Mouse (Mus musculus) kidney, embryonic 15.5 days (tissue): ENCODE data around the gene Ak9. TPM values are rescaled to one million over a fixed set of nuclear protein-coding genes. Genes with fewer than 3 reads are reported as not detected.

Source experiments
- ATAC-seq: fragments of 200-750 bp; cut with Nextera tagmentation; replicated peaks from 2 replicates; pipeline ENCODE4 v1.8.0; 2017; ENCODE audit warnings: moderate TSS enrichment; ENCODE audit not compliant: low FRiP score
- H3K27ac ChIP-seq: fragments of 300-500 bp; sonication (generic); 2 replicates; pipeline ENCODE4 v1.5.1; 2015; ENCODE audit warnings: mild to moderate bottlenecking, inconsistent platforms
- H3K27me3 ChIP-seq: fragments of 300-500 bp; sonication (generic); 2 replicates; pipeline ENCODE4 v1.6.1; 2015; ENCODE audit warnings: inconsistent platforms
- H3K36me3 ChIP-seq: fragments of 300-500 bp; sonication (generic); 2 replicates; pipeline ENCODE4 v1.6.1; 2015; ENCODE audit warnings: inconsistent platforms
- H3K4me1 ChIP-seq: fragments of 300-500 bp; sonication (generic); 2 replicates; pipeline ENCODE4 v1.6.1; 2015; ENCODE audit warnings: inconsistent platforms
- H3K4me2 ChIP-seq: fragments of 300-500 bp; sonication (generic); 2 replicates; pipeline ENCODE4 v1.6.1; 2015; ENCODE audit warnings: moderate library complexity, mild to moderate bottlenecking, inconsistent platforms
- H3K4me3 ChIP-seq: fragments of 300-500 bp; sonication (generic); replicated peaks from 2 replicates; pipeline ENCODE4 v1.5.1; 2015; ENCODE audit warnings: mild to moderate bottlenecking, inconsistent platforms
- H3K9ac ChIP-seq: fragments of 300-500 bp; sonication (generic); 2 replicates; pipeline ENCODE4 v1.6.1; 2015; ENCODE audit warnings: mild to moderate bottlenecking, inconsistent platforms
- H3K9me3 ChIP-seq: fragments of 300-500 bp; sonication (generic); replicated peaks from 2 replicates; pipeline ENCODE4 v1.6.1; 2016; ENCODE audit warnings: inconsistent platforms
- whole genome bisulfite sequencing: fragments of 180-500 bp; shearing (Covaris S2); methylation state at CpG from one replicate; pipeline ENCODE4 v1.1.7; 2015; ENCODE audit warnings: mixed read lengths; 5-methylcytosine and 5-hydroxymethylcytosine counted together
- polyA plus RNA-seq: library from polyadenylated mRNA; unstranded; fragments of >200 nt; fragmentation: Nextera tagmentation; extraction: Ambion mirVana; gene quantifications from 2 replicates; pipeline ENCODE4 v1.2.1, GENCODE M21; 2015

Gene Ak9
- polyA plus RNA-seq, 1 experiment from 2014 or later, result 0.04 TPM

DNA sequence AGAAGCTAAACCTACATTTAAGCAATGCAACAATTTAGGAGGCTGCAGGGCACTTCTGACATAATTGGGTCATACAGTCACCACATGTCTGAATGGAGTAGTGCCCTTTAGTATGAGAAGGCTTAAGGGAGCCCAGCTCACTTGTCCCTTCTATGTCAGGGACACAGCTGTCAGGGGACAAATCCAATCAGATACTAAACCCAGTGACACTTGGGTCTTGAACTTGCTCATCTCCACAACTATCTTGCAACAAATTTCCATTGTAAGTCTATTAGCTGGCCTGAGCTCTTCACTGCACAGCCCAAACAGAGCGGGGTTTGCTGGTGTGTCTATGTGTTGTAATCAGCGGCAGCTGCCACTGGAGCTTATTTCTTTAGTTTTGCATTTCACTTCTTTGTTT is 119.9 kb downstream of the Ak9 start:
- 86% methylated on average over 2 of the region's 2 CpGs for WGBS
- Histone ChIP-seq H3K4me1 (no peaks in the 10 kb centered on the region), H3K9me3 (no peaks in the 10 kb centered on the region), H3K27me3 (no peaks in the 10 kb centered on the region), H3K27ac (no peak overlapping the region), H3K9ac (no peak overlapping the region), H3K4me2 (no peak overlapping the region), H3K36me3 (no peaks in the 10 kb centered on the region), H3K4me3 (no peak overlapping the region)
- no peak for ATAC-seq

DNA sequence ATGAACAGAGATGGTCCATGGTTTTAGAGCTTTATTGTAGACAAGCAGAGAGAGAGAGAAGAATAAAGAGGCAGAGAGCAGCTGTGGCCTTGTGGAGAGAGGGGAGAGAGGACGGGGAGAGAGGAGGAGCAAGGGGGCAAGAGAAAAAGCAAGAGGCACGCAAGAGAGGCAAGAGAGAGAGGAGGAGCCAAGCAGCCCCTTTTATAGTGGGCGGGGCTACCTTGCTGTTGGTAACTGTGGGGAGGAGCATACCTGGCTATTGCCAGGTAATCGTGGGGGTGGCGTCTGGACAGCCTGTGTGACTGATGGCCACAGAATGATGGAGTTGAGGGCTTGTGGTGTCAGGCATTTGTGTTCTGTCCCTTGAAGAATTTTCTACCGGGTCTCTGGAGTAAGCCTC is 122.6 kb downstream of the Ak9 start:
- 52% methylated on average over 6 of the region's 6 CpGs for WGBS
- ATAC-seq, result no peak

DNA sequence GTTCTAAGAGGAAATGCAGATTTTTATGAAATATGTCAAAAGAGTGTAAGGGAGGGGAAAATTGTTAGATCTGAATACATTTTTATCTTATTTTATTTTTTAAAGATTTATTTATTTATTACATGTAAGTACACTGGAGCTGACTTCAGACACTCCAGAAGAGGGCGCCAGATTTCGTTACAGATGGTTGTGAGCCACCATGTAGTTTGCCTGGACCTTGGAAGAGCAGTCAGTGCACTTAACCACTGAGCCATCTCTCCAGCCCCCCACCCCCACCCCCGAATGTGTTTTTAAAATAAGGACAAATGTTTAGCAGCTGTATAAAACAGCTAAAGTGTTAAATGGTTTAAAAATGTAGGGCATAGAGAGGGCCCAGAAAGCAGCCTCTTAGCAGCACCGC is 130.8 kb downstream of the Ak9 start:
- H3K4me1 ChIP-seq, result no peaks in the 10 kb centered on the region
- WGBS, result 31% methylated on average over 4 of the region's 4 CpGs
- no peak for ATAC-seq
- H3K4me3 ChIP-seq, result no peak overlapping the region
- no peaks in the 10 kb centered on the region for H3K9me3 ChIP-seq
- H3K36me3 ChIP-seq, result no peaks in the 10 kb centered on the region
- no peak overlapping the region for H3K27ac ChIP-seq
- H3K4me2 ChIP-seq, result no peak overlapping the region
- peaks cover 8% of the 10 kb centered on the region; the same call in 1 of the 2 replicates for H3K27me3 ChIP-seq
- no peak overlapping the region for H3K9ac ChIP-seq

More for the DNA sequence above, 122.6 kb downstream of the Ak9 start:
- H3K27me3 ChIP-seq, result no peaks in the 10 kb centered on the region
- H3K4me1 ChIP-seq, result no peaks in the 10 kb centered on the region
- H3K27ac ChIP-seq, result no peak overlapping the region
- H3K4me3 ChIP-seq, result no peak overlapping the region
- no peak overlapping the region for H3K9ac ChIP-seq
- H3K9me3 ChIP-seq, result no peaks in the 10 kb centered on the region
- no peaks in the 10 kb centered on the region for H3K36me3 ChIP-seq
- H3K4me2 ChIP-seq, result no peak overlapping the region

DNA sequence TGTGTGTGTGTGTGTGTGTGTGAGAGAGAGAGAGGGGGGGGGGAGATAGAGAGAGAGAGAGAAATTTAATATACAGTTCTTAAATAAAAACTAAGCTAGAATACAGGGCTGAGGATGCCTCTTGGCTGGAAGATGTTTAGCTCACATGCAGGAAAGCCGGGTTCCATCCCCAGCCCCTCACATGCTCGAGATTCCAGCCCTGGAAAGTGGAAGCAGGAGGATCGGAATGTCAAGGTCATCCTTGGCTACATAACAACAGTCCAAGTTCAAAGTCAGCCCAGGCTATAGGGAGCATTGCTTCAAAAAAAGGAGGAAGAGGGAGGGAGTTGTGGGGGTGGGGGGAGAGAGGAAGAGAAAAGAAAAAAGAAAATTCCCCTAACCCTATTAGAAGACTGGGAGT is 131.4 kb downstream of the Ak9 start:
- Histone ChIP-seq H3K4me1 (no peaks in the 10 kb centered on the region), H3K4me2 (no peak overlapping the region), H3K4me3 (no peak overlapping the region), H3K9me3 (no peaks in the 10 kb centered on the region), H3K36me3 (no peaks in the 10 kb centered on the region), H3K27ac (no peak overlapping the region), H3K27me3 (peaks cover 8% of the 10 kb centered on the region; the same call in 1 of the 2 replicates), H3K9ac (no peak overlapping the region)
- WGBS, result 33% methylated on average over 3 of the region's 3 CpGs
- ATAC-seq, result no peak

DNA sequence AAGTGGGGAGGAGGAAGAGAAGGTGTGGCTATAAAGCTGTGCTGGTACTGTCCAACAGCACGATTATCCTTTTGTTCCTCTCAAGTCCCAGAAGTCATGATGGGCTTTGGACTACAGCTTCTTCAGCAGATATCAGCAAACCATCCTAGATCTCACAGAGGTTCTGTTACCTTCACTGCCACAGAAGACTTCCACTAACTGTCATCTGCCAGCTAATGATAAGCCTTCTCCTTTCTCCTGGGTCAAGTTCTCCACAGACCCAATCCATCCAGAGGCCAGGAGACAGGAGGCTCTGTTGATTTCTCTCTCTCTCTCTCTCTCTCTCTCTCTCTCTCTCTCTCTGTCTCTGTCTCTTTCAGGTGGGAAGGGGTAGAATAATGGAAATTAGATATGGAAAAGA is 144.4 kb downstream of the Ak9 start:
- Histone ChIP-seq H3K4me2 (no peak overlapping the region), H3K27ac (no peak overlapping the region), H3K36me3 (peaks cover 16% of the 10 kb centered on the region), H3K4me1 (peaks cover 21% of the 10 kb centered on the region), H3K27me3 (no peaks in the 10 kb centered on the region), H3K9me3 (no peaks in the 10 kb centered on the region), H3K9ac (no peak overlapping the region), H3K4me3 (no peak overlapping the region)
- 78% methylated on average over 1 of the region's 1 CpGs for WGBS
- ATAC-seq, result no peak

DNA sequence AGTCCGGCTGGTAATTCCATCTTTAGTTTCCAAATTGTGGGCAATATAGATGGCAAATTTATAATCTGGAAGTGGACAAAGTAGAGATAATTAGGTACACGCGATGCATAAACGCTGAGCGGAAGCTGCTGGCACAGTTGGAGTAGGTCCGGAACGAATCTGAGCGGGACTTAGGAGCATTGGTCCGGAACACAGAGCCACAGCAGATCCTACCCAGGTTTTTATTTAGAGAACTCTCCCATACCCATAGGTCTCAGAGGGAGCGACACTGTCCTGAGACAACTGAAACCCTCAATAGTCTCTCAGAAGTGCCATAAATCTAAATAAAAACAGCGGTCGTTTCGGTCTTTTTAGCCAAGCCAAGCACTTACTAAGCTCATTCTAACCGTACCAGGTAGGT is 145.9 kb downstream of the Ak9 start:
- peak; percentile 80 for ATAC-seq
- H3K4me2 ChIP-seq, result peak overlapping the region; percentile 76
- peaks cover 24% of the 10 kb centered on the region for H3K36me3 ChIP-seq
- peak overlapping the region; percentile 92 for H3K9ac ChIP-seq
- H3K4me1 ChIP-seq, result peaks cover 24% of the 10 kb centered on the region
- H3K4me3 ChIP-seq, result peak overlapping the region; percentile 96
- no peaks in the 10 kb centered on the region for H3K27me3 ChIP-seq
- WGBS, result 7% methylated on average over 14 of the region's 14 CpGs
- H3K9me3 ChIP-seq, result no peaks in the 10 kb centered on the region
- H3K27ac ChIP-seq, result peak overlapping the region; percentile 88

DNA sequence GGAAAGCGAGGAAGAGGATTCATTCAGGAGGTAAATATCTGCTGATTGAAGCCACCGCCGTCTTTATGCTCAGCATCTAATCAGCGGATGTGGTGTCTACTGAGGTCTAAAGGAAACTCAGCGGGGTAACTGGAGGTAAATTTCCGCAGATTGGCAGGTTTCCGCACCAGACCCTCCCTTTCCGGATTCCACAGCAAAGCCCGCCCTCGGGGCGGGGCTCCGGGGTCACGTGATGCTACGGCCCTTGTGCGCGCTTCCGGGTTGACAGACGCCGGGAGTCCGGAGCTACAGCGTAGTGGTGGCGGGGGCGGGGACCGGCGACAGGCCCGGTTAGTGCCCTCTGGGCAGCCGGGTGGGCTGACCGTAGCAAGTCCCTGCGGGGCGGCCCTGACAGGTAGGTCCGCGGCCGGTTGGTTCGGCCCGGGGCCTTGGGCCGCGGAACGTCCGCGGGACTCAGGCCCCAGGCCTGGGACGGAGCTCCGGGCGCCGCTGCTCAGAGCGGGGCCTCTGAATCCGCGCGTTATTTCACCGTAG is 146.4 kb downstream of the Ak9 start, which contains the start of gene Zbtb24:
Zbtb24 (plus strand) TSS at position 247 of the 534 bp plus-strand sequence.
- peak; percentile 96 for ATAC-seq
- Histone ChIP-seq H3K27ac (peak within 1 kb of the TSS; percentile 88), H3K4me3 (peak within 1 kb of the TSS; percentile 96), H3K4me2 (peak within 1 kb of the TSS; percentile 76), H3K4me1 (peaks cover 26% of the 10 kb centered on the region), H3K9ac (peak within 1 kb of the TSS; percentile 92), H3K27me3 (no peaks in the 10 kb centered on the region), H3K9me3 (no peaks in the 10 kb centered on the region), H3K36me3 (peaks cover 28% of the 10 kb centered on the region)
- under 1% methylated on average over 49 of the region's 49 CpGs for WGBS

DNA sequence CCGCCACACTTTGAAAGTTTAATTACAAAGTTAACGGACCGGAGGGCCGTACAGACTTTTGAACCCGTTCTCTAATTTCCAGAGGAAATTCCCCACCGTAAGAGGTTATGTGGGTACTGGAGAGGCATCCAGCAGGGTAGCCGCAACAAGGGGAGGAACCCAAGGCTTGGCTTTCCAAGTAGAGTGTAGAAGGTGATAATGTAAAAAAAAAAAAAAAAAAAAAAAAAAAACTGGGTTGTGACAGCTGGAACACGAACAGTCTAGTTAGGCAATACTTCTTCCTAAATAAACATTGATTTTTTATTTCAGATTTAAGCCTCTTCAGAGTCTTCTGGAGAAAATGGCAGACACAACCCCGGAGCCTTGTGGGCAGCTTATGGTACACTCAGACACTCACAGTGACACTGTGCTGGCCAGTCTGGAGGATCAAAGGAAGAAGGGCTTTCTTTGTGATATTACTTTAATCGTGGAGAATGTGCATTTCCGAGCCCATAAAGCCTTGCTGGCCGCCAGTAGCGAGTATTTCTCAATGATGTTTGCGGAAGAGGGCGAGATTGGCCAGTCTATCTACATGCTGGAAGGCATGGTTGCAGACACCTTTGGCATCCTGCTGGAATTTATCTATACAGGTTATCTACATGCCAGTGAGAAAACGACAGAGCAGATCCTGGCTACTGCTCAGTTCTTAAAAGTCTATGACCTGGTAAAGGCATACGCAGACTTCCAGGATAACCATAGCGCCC is 147.2 kb downstream of the Ak9 start:
- Histone ChIP-seq H3K9me3 (no peaks in the 10 kb centered on the region), H3K27ac (peak overlapping the region; percentile 88), H3K4me2 (peak overlapping the region; percentile 76), H3K9ac (peak overlapping the region; percentile 92), H3K4me1 (peaks cover 26% of the 10 kb centered on the region), H3K27me3 (no peaks in the 10 kb centered on the region), H3K36me3 (peaks cover 36% of the 10 kb centered on the region), H3K4me3 (peak overlapping the region; percentile 96)
- ATAC-seq, result peak; percentile 9; the same call in 1 of the 2 replicates
- 52% methylated on average over 18 of the region's 18 CpGs for WGBS

DNA sequence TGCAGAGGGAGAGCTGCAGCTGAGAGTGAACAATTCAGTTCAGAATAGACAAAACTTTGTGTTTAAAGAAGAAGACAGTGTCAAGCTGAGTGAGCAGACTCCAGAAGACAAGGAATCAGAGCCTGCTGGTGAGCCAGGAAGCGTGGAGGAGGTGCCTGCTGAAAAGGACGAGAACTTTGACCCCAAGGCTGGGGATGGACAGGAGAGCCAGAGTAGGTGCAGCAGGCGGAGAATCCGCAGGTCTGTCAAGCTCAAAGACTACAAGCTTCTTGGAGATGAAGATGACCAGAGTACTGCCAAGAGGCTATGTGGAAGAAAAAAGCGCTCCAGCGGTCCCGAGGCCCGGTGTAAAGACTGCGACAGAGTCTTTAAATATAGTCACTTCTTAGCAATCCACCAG is 147.9 kb downstream of the Ak9 start:
- H3K36me3 ChIP-seq, result peaks cover 43% of the 10 kb centered on the region
- peak overlapping the region; percentile 96; the same call in 1 of the 2 replicates for H3K4me3 ChIP-seq
- no peak overlapping the region for H3K27ac ChIP-seq
- 0 out of 2 replicates have a peak overlapping the region, but pooled peaks have one; percentile 76 for H3K4me2 ChIP-seq
- no peak overlapping the region for H3K9ac ChIP-seq
- H3K27me3 ChIP-seq, result no peaks in the 10 kb centered on the region
- ATAC-seq, result no peak
- WGBS, result 86% methylated on average over 9 of the region's 9 CpGs
- H3K4me1 ChIP-seq, result peaks cover 26% of the 10 kb centered on the region
- H3K9me3 ChIP-seq, result no peaks in the 10 kb centered on the region

DNA sequence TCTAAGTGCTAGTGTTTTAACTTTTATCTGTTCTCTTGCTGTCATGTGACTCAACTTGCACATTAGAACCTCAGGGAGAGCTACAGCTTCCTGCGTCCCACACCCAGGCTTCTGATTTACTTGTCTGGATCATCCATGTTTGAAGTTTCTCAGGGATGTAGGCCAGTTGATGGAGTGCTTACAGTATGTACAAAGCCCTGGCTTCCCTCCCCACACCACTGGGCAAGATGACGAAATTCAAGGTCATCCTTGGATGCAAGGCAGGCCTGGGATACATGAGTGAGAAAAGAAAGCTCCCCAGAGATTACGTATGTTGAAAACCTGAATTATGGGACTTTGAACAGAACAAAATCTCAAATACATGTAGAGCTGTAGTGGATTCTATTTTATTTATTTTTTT is 149.0 kb downstream of the Ak9 start:
- Histone ChIP-seq H3K27me3 (no peaks in the 10 kb centered on the region), H3K9me3 (no peaks in the 10 kb centered on the region), H3K4me2 (no peak overlapping the region), H3K36me3 (peaks cover 49% of the 10 kb centered on the region), H3K4me3 (no peak overlapping the region), H3K27ac (no peak overlapping the region), H3K9ac (no peak overlapping the region), H3K4me1 (peaks cover 26% of the 10 kb centered on the region)
- 91% methylated on average over 3 of the region's 3 CpGs for WGBS
- ATAC-seq, result no peak

DNA sequence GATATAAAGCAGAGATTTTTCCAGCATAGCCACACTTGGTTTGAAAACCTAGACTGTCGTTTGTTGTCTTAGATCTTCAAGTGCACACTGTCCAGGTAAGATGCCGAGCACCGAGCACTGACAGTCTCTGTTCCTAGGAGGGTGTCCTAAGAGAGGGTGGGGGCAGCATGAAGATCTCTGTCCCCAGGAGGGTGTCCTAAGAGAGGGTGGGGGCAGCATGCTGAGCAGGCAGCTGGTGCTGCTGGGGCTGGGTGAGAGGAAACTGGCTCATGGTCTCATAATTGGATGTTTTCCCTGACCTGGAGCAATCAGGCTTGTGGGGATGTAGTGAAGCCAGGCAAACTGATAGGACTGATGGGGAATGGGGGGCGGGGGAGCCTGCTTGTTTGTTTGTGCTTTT is 156.2 kb downstream of the Ak9 start:
- 82% methylated on average over 4 of the region's 4 CpGs for WGBS
- H3K9ac ChIP-seq, result no peak overlapping the region
- no peak for ATAC-seq
- peaks cover 76% of the 10 kb centered on the region for H3K36me3 ChIP-seq
- H3K4me2 ChIP-seq, result no peak overlapping the region
- H3K27me3 ChIP-seq, result no peaks in the 10 kb centered on the region
- H3K9me3 ChIP-seq, result no peaks in the 10 kb centered on the region
- 0 out of 2 replicates have a peak, but pooled peaks cover under 1% of the 10 kb centered on the region for H3K4me1 ChIP-seq
- no peak overlapping the region for H3K27ac ChIP-seq
- H3K4me3 ChIP-seq, result no peak overlapping the region

DNA sequence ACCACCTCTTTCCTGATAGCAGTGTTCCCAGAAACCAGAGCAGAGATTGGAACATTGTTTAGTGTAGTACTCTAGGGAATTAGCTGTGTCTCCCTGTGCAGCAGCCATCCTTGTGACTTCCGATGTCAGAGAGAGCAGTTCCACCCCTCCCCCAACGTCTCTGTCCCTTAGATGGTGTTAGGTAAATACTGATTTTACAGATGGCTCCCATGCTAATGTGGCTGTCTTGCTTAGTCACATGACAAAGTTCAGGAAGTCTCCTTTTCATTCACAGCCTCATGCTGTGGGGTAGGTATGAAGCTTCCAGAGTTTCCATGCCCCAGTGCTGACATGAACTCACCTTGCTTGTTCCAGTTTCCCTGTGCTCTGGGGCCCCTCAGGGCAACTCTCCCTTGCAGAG is 156.7 kb downstream of the Ak9 start:
- Histone ChIP-seq H3K36me3 (peaks cover 74% of the 10 kb centered on the region), H3K4me1 (no peaks in the 10 kb centered on the region)
- WGBS, result 13% methylated on average over 2 of the region's 2 CpGs

More for the DNA sequence above, 156.7 kb downstream of the Ak9 start:
- no peaks in the 10 kb centered on the region for H3K9me3 ChIP-seq
- no peak overlapping the region for H3K4me2 ChIP-seq
- no peak overlapping the region for H3K9ac ChIP-seq
- no peak overlapping the region for H3K27ac ChIP-seq
- ATAC-seq, result no peak
- no peaks in the 10 kb centered on the region for H3K27me3 ChIP-seq
- H3K4me3 ChIP-seq, result no peak overlapping the region
